Mouse (Mus musculus) CH12.LX (cell line): Measurements from ENCODE around the gene Lca5. TPM values are rescaled to one million over a fixed set of nuclear protein-coding genes. Genes with fewer than 3 reads are reported as not detected.
A peak's percentile ranks its signal among the peaks of the same experiment; 100 is the strongest.

Source experiments
- DNase-seq: peaks from one replicate; pipeline ENCODE4 v3.0.0-alpha.2; 2013; ENCODE audit errors: extremely low read depth
- H3K27ac ChIP-seq: 2 replicates; pipeline ENCODE4 v1.5.1; 2012; ENCODE audit warnings: low read depth, mild to moderate bottlenecking, control low read depth, moderate library complexity; ENCODE audit not compliant: insufficient read depth
- H3K27me3 ChIP-seq: replicated peaks from 2 replicates; pipeline ENCODE3; 2012; ENCODE audit warnings: inconsistent platforms
- H3K36me3 ChIP-seq, 2 experiments: replicated peaks in 1 of 2; 2 replicates each; pipeline versions ENCODE3 to v1.6.1; 2012; ENCODE audit warnings: inconsistent platforms in 1 of 2, low read length in 1 of 2, mild to moderate bottlenecking in 1 of 2, mixed read lengths in 1 of 2, moderate library complexity in 1 of 2; ENCODE audit not compliant: control insufficient read depth in 1 of 2, insufficient read depth in 1 of 2
- H3K4me1 ChIP-seq, 2 experiments: 2 replicates each; pipeline ENCODE4 v1.6.1; 2012; ENCODE audit warnings: inconsistent platforms in 1 of 2, moderate library complexity in 1 of 2; ENCODE audit not compliant: insufficient read depth in 2 of 2, control insufficient read depth in 1 of 2
- H3K4me2 ChIP-seq: 2 replicates; pipeline ENCODE4 v1.6.1; 2012; ENCODE audit warnings: low read depth, mild to moderate bottlenecking, control low read depth; ENCODE audit not compliant: poor library complexity, insufficient read depth, severe bottlenecking
- H3K4me3 ChIP-seq, 3 experiments: fragments of 150-350 bp in 1 of 3; sonication (generic) in 1 of 3; replicated peaks in 1 of 3; 2 replicates each; pipeline versions ENCODE3 to v1.5.1; 2011 to 2012; ENCODE audit warnings: low read depth in 2 of 3, low read length in 2 of 3, mild to moderate bottlenecking in 2 of 3, moderate library complexity in 2 of 3, control low read depth in 1 of 3, improper control_type of control experiment in 1 of 3, inconsistent platforms in 1 of 3, mixed read lengths in 1 of 3; ENCODE audit not compliant: poor library complexity in 1 of 3
- H3K79me2 ChIP-seq: replicated peaks from 2 replicates; pipeline ENCODE4 v1.6.1; 2012; ENCODE audit warnings: mild to moderate bottlenecking, moderate library complexity; ENCODE audit not compliant: control insufficient read depth, poor library complexity, insufficient read depth, severe bottlenecking; ENCODE audit errors: extremely low read depth
- H3K9ac ChIP-seq: 2 replicates; pipeline ENCODE4 v1.6.1; 2012; ENCODE audit warnings: low read depth, mild to moderate bottlenecking, control low read depth, moderate library complexity; ENCODE audit not compliant: insufficient read depth
- H3K9me3 ChIP-seq: replicated peaks from 2 replicates; pipeline ENCODE3; 2012; ENCODE audit warnings: low read length, inconsistent platforms, mixed read lengths
- CHD2 ChIP-seq: IDR thresholded peaks from 2 replicates; pipeline ENCODE4 v1.6.1; 2011; ENCODE audit warnings: low read length, improper control_type of control experiment
- CTCF ChIP-seq, 2 experiments: IDR thresholded peaks in 1 of 2; conservative IDR thresholded peaks in 1 of 2; 2 replicates each; pipeline ENCODE4 v1.5.1; 2011 to 2012; ENCODE audit warnings: low read depth in 2 of 2, low read length in 2 of 2, improper control_type of control experiment in 1 of 2, inconsistent platforms in 1 of 2, mild to moderate bottlenecking in 1 of 2, moderate library complexity in 1 of 2
- ETS1 ChIP-seq: conservative IDR thresholded peaks from 2 replicates; pipeline ENCODE4 v1.6.1; 2012; ENCODE audit warnings: low read depth, mild to moderate bottlenecking, inconsistent platforms, low read length, improper control_type of control experiment, moderate library complexity
- HCFC1 ChIP-seq: IDR thresholded peaks from 2 replicates; pipeline ENCODE4 v1.6.1; 2012; ENCODE audit warnings: low read depth, mild to moderate bottlenecking, inconsistent platforms, low read length, improper control_type of control experiment
- JUN ChIP-seq: IDR thresholded peaks from 2 replicates; pipeline ENCODE4 v1.6.1; 2011; ENCODE audit warnings: low read depth, mild to moderate bottlenecking, low read length, improper control_type of control experiment, moderate library complexity; ENCODE audit not compliant: insufficient read depth
- JUND ChIP-seq: conservative IDR thresholded peaks from 2 replicates; pipeline ENCODE4 v1.6.1; 2011; ENCODE audit warnings: low read depth, low read length, improper control_type of control experiment
- KAT2A ChIP-seq: IDR thresholded peaks from 2 replicates; pipeline ENCODE4 v1.6.1; 2012; ENCODE audit warnings: low read length, improper control_type of control experiment, inconsistent platforms; ENCODE audit not compliant: insufficient replicate concordance
- MXI1 ChIP-seq: IDR thresholded peaks from 2 replicates; pipeline ENCODE4 v1.6.1; 2011; ENCODE audit warnings: mild to moderate bottlenecking, low read depth, low read length, improper control_type of control experiment
- NELFE ChIP-seq: IDR thresholded peaks from 2 replicates; pipeline ENCODE4 v1.6.1; 2011; ENCODE audit warnings: low read depth, low read length, improper control_type of control experiment
- NRF1 ChIP-seq: IDR thresholded peaks from 2 replicates; pipeline ENCODE4 v1.6.1; 2014; ENCODE audit warnings: low read depth, mild to moderate bottlenecking, inconsistent platforms, low read length, improper control_type of control experiment, moderate library complexity
- PAX5 ChIP-seq: IDR thresholded peaks from 2 replicates; pipeline ENCODE4 v1.6.1; 2012; ENCODE audit warnings: low read length, inconsistent platforms, mixed read lengths
- POLR2A ChIP-seq: IDR thresholded peaks from 2 replicates; pipeline ENCODE4 v1.6.1; 2011; ENCODE audit warnings: low read depth, mild to moderate bottlenecking, improper control_type of control experiment, low read length
- POLR2AphosphoS2 ChIP-seq: IDR thresholded peaks from 2 replicates; pipeline ENCODE4 v1.6.1; 2011; ENCODE audit warnings: low read depth, low read length, improper control_type of control experiment
- RAD21 ChIP-seq: IDR thresholded peaks from 2 replicates; pipeline ENCODE4 v1.6.1; 2011; ENCODE audit warnings: low read depth, mild to moderate bottlenecking, low read length, improper control_type of control experiment, moderate library complexity
- RCOR1 ChIP-seq: conservative IDR thresholded peaks from 2 replicates; pipeline ENCODE4 v1.6.1; 2012; ENCODE audit warnings: low read depth, mild to moderate bottlenecking, inconsistent platforms, low read length, improper control_type of control experiment
- SIN3A ChIP-seq: IDR thresholded peaks from 2 replicates; pipeline ENCODE4 v1.6.1; 2012; ENCODE audit warnings: low read length, improper control_type of control experiment, inconsistent platforms
- SMC3 ChIP-seq: IDR thresholded peaks from 2 replicates; pipeline ENCODE4 v1.6.1; 2011; ENCODE audit warnings: low read depth, low read length, improper control_type of control experiment
- TCF12 ChIP-seq: IDR thresholded peaks from 2 replicates; pipeline ENCODE4 v1.6.1; 2014; ENCODE audit warnings: low read depth, mild to moderate bottlenecking, inconsistent platforms, low read length, improper control_type of control experiment
- UBTF ChIP-seq: IDR thresholded peaks from 2 replicates; pipeline ENCODE4 v1.6.1; 2012; ENCODE audit warnings: low read depth, mild to moderate bottlenecking, inconsistent platforms, low read length, improper control_type of control experiment, moderate library complexity
- ZC3H11A ChIP-seq: IDR thresholded peaks from 2 replicates; pipeline ENCODE4 v1.6.1; 2012; ENCODE audit warnings: low read depth, mild to moderate bottlenecking, inconsistent platforms, low read length, improper control_type of control experiment
- ZKSCAN1 ChIP-seq: IDR thresholded peaks from 2 replicates; pipeline ENCODE4 v1.6.1; 2012; ENCODE audit warnings: low read depth, inconsistent platforms, low read length, improper control_type of control experiment, borderline replicate concordance
- dilution Hi-C: fragments of 300-500 bp; cut with MboI; formaldehyde crosslinking; loops from 2 replicates; pipeline ENCODE4 v1.14.3; 2020; ENCODE audit warnings: low sequenced_read_pairs; ENCODE audit not compliant: extremely low pct_unique_long_range_greater_than_20kb, extremely low pct_ligation_motif_present
- in situ Hi-C: fragments of 300-500 bp; cut with MboI; formaldehyde crosslinking; loops from 3 replicates; pipeline ENCODE4 v1.14.3; 2019; ENCODE audit warnings: low sequenced_read_pairs, low pct_ligation_motif_present, low pct_unique_long_range_greater_than_20kb, mixed read lengths
- polyA plus RNA-seq: library from polyadenylated mRNA; unstranded; fragments of >175 nt; gene quantifications from 2 replicates; pipeline ENCODE4 v1.2.1, GENCODE M21; 2012; ENCODE audit warnings: low read depth; ENCODE audit not compliant: insufficient read length
- total RNA-seq, 2 experiments: library from RNA; depleted of rRNA; stranded (reverse); fragments of 300-350 nt in 1 of 2; fragments of >200 nt in 1 of 2; gene quantifications; 2 replicates each; pipeline ENCODE4 v1.2.3; 2012 to 2014

The Lca5 gene
- total RNA-seq (2012; rRNA removed) (3.3 and 5.5 TPM in 2 replicates), total RNA-seq (2014; rRNA removed) (3.1 and 4.1 TPM in 2 replicates), polyA plus RNA-seq (3.4 and 4.1 TPM in 2 replicates)

GRCm38 (mm10) chr9:83440392-83441357 lies at the start of gene Lca5:
Lca5 (minus strand) TSS chr9:83441127.
- peak; percentile 95 for DNase-seq
- Histone ChIP-seq H3K36me3 (no peaks in the 10 kb centered on the region), H3K79me2 (no peaks in the 10 kb centered on the region; the same call in 1 of the 2 replicates), H3K4me2 (peak within 1 kb of the TSS; percentile 98), H3K27ac (peak within 1 kb of the TSS; percentile 65), H3K4me3 (peak within 1 kb of the TSS; percentile 66 to 95 (median 84)), H3K4me1 (peaks cover 15 to 43% of the 10 kb centered on the region in 2 experiments), H3K9ac (peak within 1 kb of the TSS; percentile 85), H3K9me3 (no peaks in the 10 kb centered on the region), H3K27me3 (no peaks in the 10 kb centered on the region)
- TF ChIP-seq CTCF (conservative IDR thresholded peaks at IDR 0.05 in 1 of 2, IDR thresholded peaks at IDR 0.05 in 1 of 2; ENCODE audit: low read depth in 2 of 2, low read length in 2 of 2) (no peak), POLR2AphosphoS2 (no peak), NRF1 (no peak; the same call in 1 of the 2 replicates), TCF12 (no peak), SMC3 (no peak), JUND (no peak), JUN (no peak), NELFE (no peak), MXI1 (peak; percentile 46; the same call in 1 of the 2 replicates), UBTF (peak; percentile 79; the same call in 1 of the 2 replicates), CHD2 (peak; percentile 91), ETS1 (no peak), KAT2A (no peak), ZC3H11A (no peak), RAD21 (no peak), HCFC1 (peak; percentile 42), SIN3A (0 out of 2 replicates have a peak, but pooled peaks have one; percentile 15), ZKSCAN1 (no peak), RCOR1 (no peak), POLR2A (peak; percentile 66), PAX5 (no peak)
- dilution Hi-C loops (no loop called here), in situ Hi-C loops (no loop called here)
